Mouse (Mus musculus) gastrocnemius, adult 2 months (tissue): ENCODE measurements at regions not wholly inside any gene's neighbourhood (a gene's known extent, or its start where the extent isn't known, plus 50 kb on each side); places are given as distances from the start of the nearest gene placed in this dataset.

ENCODE experiments used
- DNase-seq: peaks from one replicate; pipeline ENCODE4 v3.0.0; 2022
- H3K27ac ChIP-seq: fragments of 200-600 bp; 2 replicates; pipeline ENCODE4 v1.8.1; 2022; ENCODE audit warnings: mild to moderate bottlenecking
- H3K4me3 ChIP-seq: fragments of 200-600 bp; 2 replicates; pipeline ENCODE4 v1.8.1; 2022; ENCODE audit warnings: mild to moderate bottlenecking, moderate library complexity
- CTCF ChIP-seq: fragments of 200-600 bp; IDR thresholded peaks from 2 replicates; pipeline ENCODE4 v1.8.1; 2022; ENCODE audit warnings: antibody characterized with exemption, mild to moderate bottlenecking, moderate library complexity
- intact Hi-C: fragments of 180-260 bp; cut with DNase I; formaldehyde crosslinking; loops from one replicate; pipeline ENCODE4 v1.15.1; 2025

- H3K27ac ChIP-seq, result no peak overlapping the region
- no peak for DNase-seq
- no peak for TF ChIP-seq CTCF
- H3K4me3 ChIP-seq, result no peak overlapping the region
- intact Hi-C loops, result no loop called here
Observed at GRCm38 (mm10) chr2:117070348-117070747, 50.8 kb upstream of the Spred1 start.

GRCm38 (mm10) chr2:117071098-117071497, 50.1 kb upstream of the Spred1 start:
- Histone ChIP-seq H3K4me3 (no peak overlapping the region), H3K27ac (no peak overlapping the region)
- no peak for TF ChIP-seq CTCF
- intact Hi-C loops, result no loop called here
- DNase-seq, result no peak
